Mouse (Mus musculus): ENCODE data around the gene Hlf. TPM values are rescaled to one million over a fixed set of nuclear protein-coding genes. Genes with fewer than 3 reads are reported as not detected.

Hlf gene
- total RNA-seq (2021): 10 to 100 TPM; 16.3 to 25.0 TPM

DNA sequence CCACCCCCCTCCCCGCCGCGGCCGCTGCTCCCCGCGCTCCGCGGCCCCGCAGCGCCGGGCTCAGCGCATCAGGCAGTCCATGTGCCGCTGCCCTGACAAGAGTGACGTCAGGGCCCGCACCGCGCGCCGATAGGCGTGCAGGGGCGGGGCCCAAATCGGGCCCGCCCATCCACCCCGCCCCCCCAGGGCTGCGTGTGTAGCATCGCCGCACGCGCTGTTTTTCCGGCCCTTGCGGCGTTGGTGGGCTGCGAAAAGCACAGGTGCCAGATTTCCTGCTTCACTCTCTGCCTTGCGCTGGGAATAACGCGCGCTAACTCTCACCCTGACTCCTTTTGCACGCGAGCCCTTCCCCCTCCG, at the start of gene Hlf:
Gene Hlf (minus strand): TSS at position 79 of the 357 bp plus-strand sequence.
- intact Hi-C loops (cut with DNase I): loop anchor here (1.0 kb wide), 1 partner anchor 27 kb away; no protein-coding TSS in a partner anchor
- DNase-seq (ENCODE audit: low spot score): peak; percentile 85

DNA sequence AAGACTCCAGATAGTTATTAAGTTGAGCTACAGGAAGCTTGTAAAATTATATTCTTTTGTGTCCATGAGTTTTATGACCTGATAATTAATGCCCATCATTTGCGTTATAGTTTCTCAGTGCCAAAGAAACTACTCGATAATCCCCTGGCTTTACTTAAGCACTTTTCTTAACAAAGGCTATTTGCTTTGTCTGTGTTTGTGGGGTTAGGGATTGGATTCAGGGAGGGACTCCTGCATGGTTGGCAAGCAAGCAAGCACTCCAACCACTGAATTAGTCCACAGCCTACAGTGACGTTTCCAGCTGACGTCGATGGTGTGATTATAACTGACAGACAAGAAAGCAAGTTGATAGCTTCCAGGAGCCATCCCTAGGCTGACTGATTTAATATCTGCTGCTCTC, 48.1 kb upstream of the Hlf start:
- intact Hi-C loops (cut with DNase I): no loop called here
- no peak for DNase-seq (ENCODE audit: low spot score)

DNA sequence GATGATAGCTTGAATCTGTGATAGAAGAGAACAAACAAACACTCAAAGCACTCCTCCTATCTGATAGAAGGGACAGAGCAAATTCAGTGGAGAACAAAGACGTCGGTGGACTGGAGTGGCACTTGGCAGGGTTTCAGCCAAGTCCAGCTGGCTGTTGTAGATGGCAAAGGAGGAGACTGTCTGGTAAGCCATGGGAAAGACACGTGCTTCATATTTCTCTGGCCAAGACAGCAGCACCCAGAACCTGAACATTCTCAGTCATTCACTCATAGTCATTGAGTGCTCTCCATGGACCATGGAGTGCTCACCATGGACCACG, 34.5 kb upstream of the Hlf start:
- intact Hi-C loops (cut with DNase I): no loop called here
- DNase-seq (ENCODE audit: low spot score): no peak

DNA sequence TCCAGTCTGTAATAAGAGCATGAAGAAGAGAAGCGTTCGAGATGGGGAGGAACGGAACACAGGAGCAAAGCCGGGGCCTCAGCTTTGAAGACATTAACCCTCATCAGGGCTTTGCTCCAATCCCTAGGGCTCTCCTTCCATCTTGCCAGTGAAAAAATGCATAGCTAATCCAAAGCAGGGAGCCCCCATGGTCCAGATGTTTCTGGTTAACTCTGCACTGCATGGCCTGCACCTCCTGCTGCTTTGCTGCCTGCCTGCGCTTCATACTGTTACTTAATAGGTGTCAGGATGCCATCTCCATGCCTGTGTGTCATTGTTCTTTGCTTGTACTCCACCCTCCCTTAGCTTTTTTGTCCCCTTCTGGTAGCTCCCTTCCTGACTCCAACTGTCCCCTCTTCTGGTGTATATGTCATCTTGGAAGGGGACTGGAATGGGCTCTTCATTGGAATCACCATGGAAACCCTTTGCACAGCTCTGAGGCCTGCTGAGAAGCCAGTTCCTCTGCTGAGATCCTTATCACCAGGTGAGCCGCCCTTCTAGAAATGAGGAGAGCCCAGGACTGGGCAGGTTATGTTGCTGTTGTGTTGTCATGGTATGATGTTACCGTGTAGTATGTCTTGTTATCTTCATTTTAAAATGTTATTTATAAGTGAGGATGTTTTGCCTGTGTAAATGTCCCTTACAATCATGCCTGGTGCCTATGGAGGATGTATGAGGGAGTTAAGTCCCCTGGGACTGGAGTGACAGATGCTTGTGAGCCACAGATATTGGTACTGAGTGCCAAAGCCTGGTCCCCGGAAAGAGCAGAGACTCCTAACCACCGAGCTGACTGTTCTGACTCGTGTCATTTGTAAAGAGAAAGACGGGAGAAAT, 33.9 kb upstream of the Hlf start:
- intact Hi-C loops (cut with DNase I): no loop called here
- no peak for DNase-seq (ENCODE audit: low spot score)

DNA sequence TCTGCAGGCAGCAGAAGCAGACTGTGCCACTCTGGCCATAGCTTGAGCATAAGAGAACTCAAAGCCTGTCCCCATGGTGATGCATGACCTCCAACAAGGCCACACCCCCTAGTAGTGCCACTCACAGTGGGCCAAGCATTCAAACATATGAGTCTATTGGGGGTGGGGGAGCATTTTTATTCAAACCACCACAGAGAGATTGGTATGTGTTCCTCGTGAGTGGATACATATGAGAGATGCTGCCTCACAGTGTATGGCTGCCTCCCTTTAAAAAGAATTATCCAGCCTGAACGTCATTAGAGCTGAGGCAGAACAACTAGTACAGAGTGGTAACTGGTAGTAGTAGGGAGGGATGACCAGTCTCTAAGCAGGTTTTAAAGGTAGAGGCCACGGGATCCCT, 33.2 kb upstream of the Hlf start:
- intact Hi-C loops (cut with DNase I): no loop called here
- DNase-seq (ENCODE audit: low spot score): no peak

DNA sequence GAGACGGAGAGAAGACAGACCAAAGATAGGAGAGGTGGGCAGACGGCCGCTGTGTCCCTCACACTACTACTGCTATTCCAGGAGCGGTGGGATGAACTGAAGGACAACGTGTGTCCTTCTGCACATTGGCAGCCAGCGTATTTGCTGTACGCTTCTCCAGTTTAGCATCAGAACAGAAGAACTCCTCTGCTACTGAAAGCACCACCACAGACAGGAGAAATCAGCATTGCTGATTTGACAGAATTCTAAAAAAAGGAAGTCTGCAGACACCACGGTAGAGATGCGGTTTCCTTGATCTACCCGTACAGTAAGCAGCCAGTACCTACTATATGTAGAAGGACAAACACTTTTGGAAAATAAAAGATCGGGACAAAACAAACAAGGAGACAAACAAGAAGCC, 29.0 kb upstream of the Hlf start:
- DNase-seq (ENCODE audit: low spot score): no peak
- intact Hi-C loops (cut with DNase I): loop anchor here (5.0 kb wide), 3 partner anchors 57 to 198 kb away; no protein-coding TSS in a partner anchor

DNA sequence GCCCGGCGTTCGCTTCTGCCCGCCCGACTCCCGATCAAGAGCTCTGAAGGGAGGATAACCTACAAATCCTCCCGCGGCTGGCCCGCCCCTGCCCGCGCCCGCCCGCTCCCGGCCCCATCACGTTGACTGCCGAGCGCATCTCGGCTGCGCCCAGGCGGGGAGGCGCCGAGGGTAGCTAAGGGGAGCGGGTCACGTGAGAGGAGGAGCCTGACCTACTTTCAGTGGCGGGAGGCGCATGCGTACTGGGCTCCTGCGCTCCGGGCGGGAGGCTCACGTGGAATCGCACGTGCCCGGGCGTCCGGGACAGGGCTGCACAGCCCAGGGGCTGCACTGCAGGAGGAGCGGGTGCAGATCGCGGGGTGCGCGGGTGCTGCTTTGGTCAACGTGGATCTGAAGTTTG, 27.2 kb upstream of the Hlf start:
- intact Hi-C loops (cut with DNase I): loop anchor here (1.0 to 5.0 kb wide), 4 partner anchors 27 to 199 kb away; no protein-coding TSS in a partner anchor

DNA sequence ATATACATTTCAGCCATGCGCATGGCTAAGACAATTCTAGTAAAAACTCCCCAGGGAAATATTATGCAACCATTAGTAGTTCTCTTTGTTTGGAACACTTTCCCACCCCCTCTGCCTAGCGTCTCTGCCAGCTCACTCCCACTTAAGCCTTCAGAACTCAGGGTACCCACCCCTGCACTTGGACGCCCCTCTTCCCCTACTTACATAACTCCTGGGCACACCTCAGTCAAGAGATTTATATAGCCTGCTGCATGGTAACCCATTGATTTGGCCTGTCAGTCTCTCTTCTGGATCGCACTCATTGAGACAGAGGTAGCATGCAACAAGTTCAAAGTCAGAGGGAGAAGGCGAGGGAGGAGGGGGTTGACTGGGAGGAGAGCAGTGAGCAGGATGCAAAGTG, 26.3 kb upstream of the Hlf start:
- intact Hi-C loops (cut with DNase I): loop anchor here (1.0 to 5.0 kb wide), 4 partner anchors 26 to 200 kb away; no protein-coding TSS in a partner anchor
- DNase-seq (ENCODE audit: low spot score): no peak

More for the DNA sequence above, 27.2 kb upstream of the Hlf start:
- DNase-seq (ENCODE audit: low spot score): peak; percentile 98

DNA sequence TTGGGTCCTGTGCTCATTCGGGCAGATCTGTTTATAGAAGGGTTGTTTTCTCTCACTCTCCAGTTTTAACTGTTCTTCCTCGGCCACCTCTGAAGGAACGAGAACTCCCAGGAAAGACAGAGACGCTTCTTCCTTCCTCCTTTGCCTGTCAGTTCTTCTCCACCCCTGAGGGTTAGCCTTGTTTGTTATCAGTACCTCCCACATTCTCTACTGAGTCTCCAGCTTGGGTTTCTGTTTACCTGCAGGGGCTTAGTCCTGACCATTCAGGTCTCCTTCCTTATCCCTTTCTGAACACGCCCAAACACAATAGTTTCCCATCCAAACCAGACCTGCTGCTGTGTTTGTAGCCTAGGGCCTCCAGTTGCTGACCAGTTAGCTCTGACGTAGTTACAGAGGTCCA, 8.2 kb upstream of the Hlf start:
- no peak for DNase-seq (ENCODE audit: low spot score)
- intact Hi-C loops (cut with DNase I): no loop called here

DNA sequence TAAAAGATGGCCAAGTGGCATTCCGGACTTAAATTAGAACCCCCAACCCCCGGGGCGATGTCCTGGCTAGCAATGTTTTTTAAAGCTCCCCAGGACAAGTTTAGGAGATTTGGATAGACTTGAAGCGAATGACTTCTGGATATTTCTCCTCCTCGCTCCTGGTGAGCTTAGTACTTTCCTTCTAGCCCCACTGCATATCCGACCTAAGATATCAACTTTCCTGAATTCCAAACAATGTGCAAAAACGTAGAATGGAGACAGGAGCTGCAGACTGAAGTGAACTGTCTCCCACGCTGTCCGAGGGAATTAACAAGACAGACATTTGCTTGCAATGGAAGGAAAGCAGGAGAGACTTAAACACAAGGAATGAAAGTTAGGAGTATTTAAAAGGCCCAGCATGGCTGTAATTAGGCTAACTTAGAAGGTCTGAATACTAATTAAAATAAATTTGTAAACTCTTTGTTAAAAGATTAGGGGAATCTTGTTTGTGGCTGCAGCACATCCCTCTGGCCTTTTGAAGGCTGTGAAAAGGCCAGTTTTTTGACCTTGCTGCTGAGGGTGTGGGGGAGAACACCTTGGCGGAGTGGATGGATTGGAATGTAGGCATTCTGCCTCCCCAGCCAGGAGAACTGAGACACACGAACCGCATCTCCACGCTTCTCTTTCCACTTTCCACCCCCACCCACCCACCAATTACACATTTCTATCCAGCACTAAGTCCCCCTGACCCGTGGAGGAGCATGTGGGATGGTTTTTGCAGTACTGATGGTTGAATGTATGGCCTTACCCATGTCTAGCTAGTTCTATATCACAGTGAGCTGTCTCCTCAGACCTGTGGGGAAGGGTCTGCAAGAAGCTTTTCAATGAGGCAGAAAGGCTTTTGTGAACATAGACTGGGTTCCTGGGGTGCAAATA, 833 bp upstream of the Hlf start:
- no peak for DNase-seq (ENCODE audit: low spot score)
- intact Hi-C loops (cut with DNase I): loop anchor here (1.0 kb wide), 1 partner anchor 26 kb away; no protein-coding TSS in a partner anchor

DNA sequence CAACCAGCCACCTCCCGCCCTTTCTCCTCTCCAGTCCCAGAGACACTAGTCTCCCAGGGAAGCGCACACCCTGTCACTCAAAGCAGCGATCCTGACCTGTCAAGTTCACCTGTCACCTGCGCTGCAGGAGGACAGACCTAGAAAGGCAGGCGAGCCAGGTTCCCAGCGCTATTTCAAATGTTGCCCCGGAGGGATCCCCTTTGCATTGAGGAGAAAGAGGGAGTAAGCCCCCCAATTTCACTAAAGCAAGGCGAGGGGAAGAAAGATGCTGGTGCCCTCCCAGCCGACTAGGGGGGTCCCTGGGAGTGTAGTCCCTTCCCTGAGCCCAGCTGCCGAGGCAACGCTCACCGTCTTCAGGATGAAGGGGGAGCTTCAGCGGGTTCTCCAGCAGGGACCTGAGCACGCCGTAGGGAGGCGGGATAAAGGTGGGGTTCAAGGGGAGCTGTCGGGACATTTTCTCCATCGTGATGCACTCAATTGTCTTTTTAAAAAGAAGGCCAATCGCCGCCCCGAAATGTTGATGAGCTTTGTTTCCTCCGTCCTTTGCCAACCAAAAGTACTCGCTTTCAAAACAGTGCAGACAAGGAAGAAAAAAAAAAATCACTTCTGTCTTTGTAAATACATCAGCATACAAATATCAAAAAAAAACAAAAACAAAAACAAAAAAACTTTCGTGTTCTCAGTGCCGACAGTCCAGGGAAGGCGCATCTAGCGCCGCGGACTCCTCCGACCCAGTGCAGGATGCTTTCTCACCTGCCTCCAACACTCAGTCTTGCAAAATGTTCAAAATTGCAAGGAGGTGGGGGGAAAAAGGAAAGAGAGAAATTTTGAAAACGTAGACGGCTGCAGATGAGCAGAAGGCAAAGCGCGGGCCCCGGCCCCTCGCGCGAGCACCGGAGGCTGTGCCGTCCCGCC, 536 bp downstream of the Hlf start:
- intact Hi-C loops (cut with DNase I): no loop called here
- no peak for DNase-seq (ENCODE audit: low spot score)

DNA sequence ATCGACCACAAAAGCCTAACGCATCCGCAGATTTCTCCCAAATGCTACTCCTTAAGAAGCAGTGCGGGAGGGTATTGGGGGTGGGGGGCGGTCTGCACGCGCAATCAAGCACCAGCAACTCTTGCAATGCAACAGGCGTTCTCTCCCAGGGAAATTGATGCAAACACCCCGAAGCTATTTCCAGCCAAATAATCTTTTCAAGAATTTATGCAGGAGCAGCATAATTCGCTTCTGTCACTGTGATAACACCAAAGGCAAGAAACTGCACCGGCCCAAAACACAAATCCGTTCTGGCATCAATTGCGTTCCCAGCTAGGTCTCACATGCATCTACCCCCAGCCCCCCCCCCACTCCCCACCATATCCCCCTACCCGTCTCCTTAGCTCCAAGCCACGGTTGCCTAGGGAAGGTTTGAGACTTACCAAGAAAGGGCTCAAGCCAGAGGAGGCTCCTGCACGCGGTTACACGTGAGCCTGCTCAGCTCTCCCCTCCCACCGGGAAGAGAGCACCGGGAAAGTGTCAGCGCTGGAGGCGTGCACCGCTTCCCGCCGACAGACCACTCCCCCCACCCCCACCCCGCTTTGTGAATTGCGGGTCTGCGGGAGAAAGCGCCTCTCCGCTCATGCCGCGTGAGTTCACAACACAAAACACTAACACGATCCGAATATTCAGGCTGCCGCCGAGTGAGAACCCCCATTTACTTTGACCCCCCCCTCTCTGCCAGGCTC, 1.4 kb downstream of the Hlf start:
- intact Hi-C loops (cut with DNase I): no loop called here
- DNase-seq (ENCODE audit: low spot score): no peak

DNA sequence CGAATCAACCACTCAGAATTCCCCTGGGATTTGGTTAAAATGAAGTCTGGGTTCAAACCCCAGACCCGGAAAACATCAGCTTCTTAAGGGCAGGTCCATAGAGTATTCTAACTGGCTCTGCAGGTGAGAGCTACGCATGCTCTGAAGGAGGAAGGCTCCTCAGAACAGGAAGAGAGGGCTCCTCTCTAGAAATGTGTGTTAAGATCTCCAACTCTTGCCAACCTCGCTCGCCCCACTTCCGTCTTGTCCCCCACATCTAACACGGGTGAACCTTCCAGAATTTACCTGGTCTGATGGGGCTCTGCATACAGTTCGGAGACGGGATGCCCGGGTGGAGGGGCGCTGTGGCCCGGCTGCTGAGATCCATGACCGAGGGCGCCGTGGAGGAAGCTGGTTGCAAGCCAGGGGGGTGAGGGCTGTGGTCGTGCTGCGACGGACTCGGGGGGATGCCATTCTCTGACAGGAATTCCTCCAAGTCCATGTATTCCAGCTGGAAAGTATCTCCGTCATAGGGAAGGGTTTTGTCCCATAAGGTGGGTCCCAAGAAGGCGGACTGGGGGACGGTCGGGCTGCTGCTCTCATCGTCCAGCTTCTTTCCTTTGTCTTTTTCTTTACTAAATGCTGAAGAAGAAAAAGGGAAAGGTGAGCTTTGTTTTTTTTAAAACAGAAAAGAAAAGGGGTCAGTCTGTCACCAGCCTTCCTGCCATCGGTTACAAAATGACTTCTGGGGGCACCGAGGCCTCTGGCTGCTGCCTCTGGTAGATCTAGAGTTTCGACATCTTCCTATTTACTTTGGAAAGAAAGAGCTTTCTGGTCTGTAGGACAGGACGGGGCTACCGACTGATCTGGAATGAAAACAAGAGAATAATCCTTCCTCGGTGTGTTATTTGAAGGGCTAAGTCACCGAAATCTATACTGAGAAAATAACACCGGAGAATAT, 2.9 kb downstream of the Hlf start:
- no peak for DNase-seq (ENCODE audit: low spot score)
- intact Hi-C loops (cut with DNase I): loop anchor here (2.0 kb wide), 1 partner anchor 71 kb away; no protein-coding TSS in a partner anchor

DNA sequence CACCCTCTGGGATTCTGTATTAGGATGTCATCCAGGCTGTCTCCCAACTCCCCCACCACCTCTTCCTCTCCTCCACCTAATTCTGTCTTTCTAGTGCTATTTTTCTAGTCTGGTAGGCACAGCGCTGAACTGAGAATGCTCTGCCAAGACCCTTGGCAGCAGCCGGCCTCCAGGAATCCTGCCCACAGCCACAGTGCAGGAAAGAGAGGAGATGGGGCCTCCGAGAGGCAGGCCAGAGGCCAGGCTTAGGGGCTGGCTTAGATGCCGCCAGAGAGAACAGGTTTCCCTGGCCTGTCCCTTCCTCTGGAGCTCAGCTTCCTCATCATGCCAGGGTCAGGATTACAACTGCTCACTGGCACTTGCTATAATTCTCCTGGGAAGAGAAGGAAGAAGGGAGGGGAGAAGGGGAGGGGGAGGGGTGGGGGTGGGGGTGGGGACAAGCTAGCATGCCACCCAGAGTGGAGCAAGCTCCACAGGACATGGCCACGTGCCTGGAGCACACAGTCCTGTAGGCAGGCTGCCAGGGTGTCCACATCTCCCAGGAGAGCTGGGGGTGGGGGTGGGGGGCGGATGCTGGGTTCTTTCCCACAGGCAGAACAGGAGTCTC, 8.6 kb downstream of the Hlf start:
- intact Hi-C loops (cut with DNase I): loop anchor here (2.0 kb wide), 1 partner anchor 57 kb away; no protein-coding TSS in a partner anchor
- peak; percentile 49 for DNase-seq (ENCODE audit: low spot score)

DNA sequence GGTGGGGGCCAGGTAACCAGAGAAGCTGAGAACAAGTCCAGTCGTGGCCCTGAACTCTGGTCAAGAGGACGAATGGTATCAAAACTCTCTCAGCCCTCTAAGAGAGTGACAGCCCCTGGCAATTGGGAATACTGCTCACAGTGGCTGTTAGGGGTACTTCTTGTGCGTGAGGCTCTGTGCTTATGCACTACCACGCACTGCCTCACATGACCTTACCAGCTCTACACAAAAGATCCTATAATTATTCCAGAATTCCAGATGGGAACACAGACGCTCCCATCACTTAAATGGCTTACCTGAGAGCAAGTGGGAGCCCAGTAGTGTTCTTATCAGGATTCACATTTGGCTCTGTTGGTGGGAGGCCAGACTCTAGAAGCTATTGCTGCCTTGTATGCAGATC, 9.6 kb downstream of the Hlf start:
- intact Hi-C loops (cut with DNase I): no loop called here
- no peak for DNase-seq (ENCODE audit: low spot score)

DNA sequence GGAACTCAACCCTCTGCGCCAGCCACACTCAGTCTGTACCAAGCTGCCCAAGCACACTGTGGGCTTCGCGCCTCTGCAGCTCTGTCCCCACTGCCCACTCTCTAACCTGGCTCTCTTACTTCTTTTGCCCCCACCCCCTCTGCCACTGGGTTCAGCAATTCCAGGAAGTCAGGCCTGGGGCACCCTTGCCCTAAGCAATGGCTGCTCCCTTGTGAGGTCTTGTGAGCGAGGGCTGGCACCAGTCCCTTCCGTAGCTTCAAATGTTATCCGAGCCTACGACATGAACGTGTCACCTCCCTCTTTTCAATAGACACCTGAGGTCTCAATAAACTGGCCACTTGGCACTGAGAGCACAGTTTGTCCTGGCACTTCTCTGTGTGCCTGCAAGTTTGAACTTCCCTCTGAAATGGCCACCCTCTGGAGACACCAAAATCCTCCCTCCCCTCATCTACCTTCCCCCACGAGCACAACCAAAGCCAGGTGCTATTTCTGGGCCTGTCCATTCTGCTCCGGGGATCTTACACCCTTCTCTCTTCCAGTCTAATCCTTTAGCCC, 10.5 kb downstream of the Hlf start:
- DNase-seq (ENCODE audit: low spot score): no peak
- intact Hi-C loops (cut with DNase I): no loop called here

DNA sequence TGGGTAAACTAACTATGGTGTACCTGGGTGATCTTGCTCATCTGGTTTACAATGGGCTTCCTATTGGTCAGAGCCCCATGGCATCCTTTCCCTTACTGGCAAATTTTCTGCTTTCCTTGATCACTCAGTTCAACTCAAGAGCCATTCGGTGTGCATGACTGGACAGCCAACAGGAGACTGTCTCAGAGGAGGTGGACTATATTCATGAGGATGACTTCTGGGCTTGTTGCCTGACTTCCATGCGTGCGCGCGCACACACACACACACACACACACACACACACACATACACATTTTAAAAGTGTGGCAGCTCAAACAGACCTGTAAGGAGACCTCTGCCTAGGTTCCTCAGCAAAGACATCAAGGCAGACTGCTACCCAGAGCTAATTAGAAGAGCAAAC, 12.7 kb downstream of the Hlf start:
- no peak for DNase-seq (ENCODE audit: low spot score)
- intact Hi-C loops (cut with DNase I): no loop called here

All from heart, postnatal 25 days (tissue).